Mouse (Mus musculus) intestine, embryonic 15.5 days (tissue): ENCODE data around the gene Zfp768. TPM values are rescaled to one million over a fixed set of nuclear protein-coding genes. Genes with fewer than 3 reads are reported as not detected.

Source experiments
- ATAC-seq: fragments of 200-750 bp; cut with Nextera tagmentation; 2 replicates; pipeline ENCODE4 v1.8.0; 2017; ENCODE audit warnings: moderate TSS enrichment, moderate library complexity
- H3K27ac ChIP-seq: fragments of 300-500 bp; sonication (generic); 2 replicates; pipeline ENCODE4 v1.5.1; 2015; ENCODE audit warnings: mild to moderate bottlenecking, inconsistent platforms
- H3K27me3 ChIP-seq: fragments of 300-500 bp; sonication (generic); replicated peaks from 2 replicates; pipeline ENCODE4 v1.6.1; 2015; ENCODE audit warnings: inconsistent platforms
- H3K36me3 ChIP-seq: fragments of 300-500 bp; sonication (generic); 2 replicates; pipeline ENCODE4 v1.6.1; 2015; ENCODE audit warnings: inconsistent platforms
- H3K4me1 ChIP-seq: fragments of 300-500 bp; sonication (generic); replicated peaks from 2 replicates; pipeline ENCODE4 v1.6.1; 2015; ENCODE audit warnings: inconsistent platforms
- H3K4me2 ChIP-seq: fragments of 300-500 bp; sonication (generic); replicated peaks from 2 replicates; pipeline ENCODE4 v1.6.1; 2015; ENCODE audit warnings: mild to moderate bottlenecking, inconsistent platforms
- H3K4me3 ChIP-seq: fragments of 300-500 bp; sonication (generic); replicated peaks from 2 replicates; pipeline ENCODE4 v1.5.1; 2015; ENCODE audit warnings: inconsistent platforms
- H3K9ac ChIP-seq: fragments of 300-500 bp; sonication (generic); 2 replicates; pipeline ENCODE4 v1.6.1; 2015; ENCODE audit warnings: inconsistent platforms
- H3K9me3 ChIP-seq: fragments of 300-500 bp; sonication (generic); 2 replicates; pipeline ENCODE4 v1.6.1; 2016; ENCODE audit warnings: inconsistent platforms
- WGBS: fragments of 180-500 bp; shearing (Covaris S2); methylation state at CpG from one replicate; pipeline ENCODE4 v1.1.7; 2015; 5-methylcytosine and 5-hydroxymethylcytosine counted together
- polyA plus RNA-seq: library from polyadenylated mRNA; unstranded; fragments of >200 nt; fragmentation: Nextera tagmentation; extraction: Ambion mirVana; gene quantifications from 2 replicates; pipeline ENCODE4 v1.2.1, GENCODE M21; 2015

Gene Zfp768
- polyA plus RNA-seq, 1 experiment from 2014 or later: 18.9 TPM

- H3K27me3 ChIP-seq: no peaks in the 10 kb centered on the region
- H3K9me3 ChIP-seq: no peaks in the 10 kb centered on the region
- no peak overlapping the region for H3K9ac ChIP-seq
- no peaks in the 10 kb centered on the region for H3K36me3 ChIP-seq
- no peak for ATAC-seq
- H3K4me1 ChIP-seq: no peaks in the 10 kb centered on the region
- no peak overlapping the region for H3K4me2 ChIP-seq
- WGBS: 54% methylated on average over 2 of the region's 2 CpGs
- H3K27ac ChIP-seq: no peak overlapping the region
- no peak overlapping the region for H3K4me3 ChIP-seq
Measured at GRCm38 (mm10) chr7:127326685-127327084, 18.7 kb downstream of the Zfp768 start.

GRCm38 (mm10) chr7:127325550-127325949 is 19.8 kb downstream of the Zfp768 start:
- Histone ChIP-seq H3K27me3 (no peaks in the 10 kb centered on the region), H3K4me2 (no peak overlapping the region), H3K9me3 (no peaks in the 10 kb centered on the region), H3K9ac (no peak overlapping the region), H3K4me1 (no peaks in the 10 kb centered on the region), H3K36me3 (no peaks in the 10 kb centered on the region), H3K27ac (no peak overlapping the region), H3K4me3 (no peak overlapping the region)
- no peak for ATAC-seq
- 80% methylated on average over 8 of the region's 8 CpGs for WGBS

- H3K27ac ChIP-seq: no peak overlapping the region
- no peaks in the 10 kb centered on the region for H3K4me1 ChIP-seq
- no peak for ATAC-seq
- H3K4me3 ChIP-seq: no peak overlapping the region
- H3K27me3 ChIP-seq: no peaks in the 10 kb centered on the region
- WGBS: 84% methylated on average over 7 of the region's 7 CpGs
- no peaks in the 10 kb centered on the region for H3K36me3 ChIP-seq
- H3K4me2 ChIP-seq: no peak overlapping the region
- no peaks in the 10 kb centered on the region for H3K9me3 ChIP-seq
- no peak overlapping the region for H3K9ac ChIP-seq
Measured at GRCm38 (mm10) chr7:127324944-127325343, 20.4 kb downstream of the Zfp768 start.

GRCm38 (mm10) chr7:127322085-127322484 is 23.3 kb downstream of the Zfp768 start:
- Histone ChIP-seq H3K9ac (no peak overlapping the region), H3K36me3 (no peaks in the 10 kb centered on the region), H3K4me2 (no peak overlapping the region), H3K27me3 (no peaks in the 10 kb centered on the region), H3K9me3 (no peaks in the 10 kb centered on the region), H3K27ac (no peak overlapping the region), H3K4me3 (no peak overlapping the region), H3K4me1 (no peaks in the 10 kb centered on the region)
- WGBS: 42% methylated on average over 5 of the region's 5 CpGs
- ATAC-seq: no peak

GRCm38 (mm10) chr7:127321106-127321505 is 24.3 kb downstream of the Zfp768 start:
- H3K9me3 ChIP-seq: no peaks in the 10 kb centered on the region
- H3K36me3 ChIP-seq: no peaks in the 10 kb centered on the region
- H3K4me3 ChIP-seq: no peak overlapping the region
- H3K9ac ChIP-seq: no peak overlapping the region
- WGBS: 72% methylated on average over 4 of the region's 4 CpGs
- no peak for ATAC-seq
- no peaks in the 10 kb centered on the region for H3K4me1 ChIP-seq
- H3K27ac ChIP-seq: no peak overlapping the region
- no peaks in the 10 kb centered on the region for H3K27me3 ChIP-seq
- no peak overlapping the region for H3K4me2 ChIP-seq

GRCm38 (mm10) chr7:127313912-127314311 is 31.5 kb downstream of the Zfp768 start:
- no peak overlapping the region for H3K4me3 ChIP-seq
- no peaks in the 10 kb centered on the region for H3K36me3 ChIP-seq
- no peak overlapping the region for H3K9ac ChIP-seq
- ATAC-seq: no peak
- H3K4me1 ChIP-seq: no peaks in the 10 kb centered on the region
- H3K27me3 ChIP-seq: no peaks in the 10 kb centered on the region
- H3K9me3 ChIP-seq: no peaks in the 10 kb centered on the region
- no peak overlapping the region for H3K27ac ChIP-seq
- H3K4me2 ChIP-seq: no peak overlapping the region
- WGBS: 42% methylated on average over 8 of the region's 8 CpGs

- Histone ChIP-seq H3K9me3 (no peaks in the 10 kb centered on the region), H3K27ac (no peak overlapping the region), H3K4me1 (no peaks in the 10 kb centered on the region), H3K36me3 (no peaks in the 10 kb centered on the region), H3K4me2 (no peak overlapping the region), H3K9ac (no peak overlapping the region), H3K27me3 (no peaks in the 10 kb centered on the region), H3K4me3 (no peak overlapping the region)
- no peak for ATAC-seq
- WGBS: 64% methylated on average over 12 of the region's 12 CpGs
Measured at GRCm38 (mm10) chr7:127309951-127310350, 35.4 kb downstream of the Zfp768 start.

- ATAC-seq: peak; percentile 80
- Histone ChIP-seq H3K27me3 (no peaks in the 10 kb centered on the region), H3K27ac (no peak overlapping the region)
Measured at GRCm38 (mm10) chr7:127308887-127309286, 36.5 kb downstream of the Zfp768 start.

GRCm38 (mm10) chr7:127308431-127308830 is 37.0 kb downstream of the Zfp768 start:
- WGBS: 78% methylated on average over 2 of the region's 2 CpGs
- Histone ChIP-seq H3K27ac (no peak overlapping the region), H3K36me3 (no peaks in the 10 kb centered on the region), H3K9me3 (no peaks in the 10 kb centered on the region), H3K4me3 (no peak overlapping the region), H3K27me3 (no peaks in the 10 kb centered on the region), H3K9ac (no peak overlapping the region), H3K4me1 (no peaks in the 10 kb centered on the region), H3K4me2 (no peak overlapping the region)
- ATAC-seq: peak; percentile 81

More at GRCm38 (mm10) chr7:127308887-127309286, 36.5 kb downstream of the Zfp768 start:
- Histone ChIP-seq H3K4me3 (no peak overlapping the region), H3K36me3 (no peaks in the 10 kb centered on the region), H3K4me2 (no peak overlapping the region), H3K9ac (no peak overlapping the region), H3K9me3 (no peaks in the 10 kb centered on the region), H3K4me1 (no peaks in the 10 kb centered on the region)
- 74% methylated on average over 4 of the region's 4 CpGs for WGBS

GRCm38 (mm10) chr7:127297586-127298193 is 47.7 kb downstream of the Zfp768 start:
- no peak overlapping the region for H3K4me3 ChIP-seq

GRCm38 (mm10) chr7:127296786-127297555 is 48.4 kb downstream of the Zfp768 start:
- Histone ChIP-seq H3K27ac (no peak overlapping the region), H3K36me3 (no peaks in the 10 kb centered on the region), H3K4me2 (no peak overlapping the region), H3K4me1 (no peaks in the 10 kb centered on the region), H3K9ac (no peak overlapping the region), H3K9me3 (no peaks in the 10 kb centered on the region), H3K4me3 (no peak overlapping the region), H3K27me3 (no peaks in the 10 kb centered on the region)
- WGBS: 82% methylated on average over 5 of the region's 5 CpGs
- ATAC-seq: no peak

More at GRCm38 (mm10) chr7:127297586-127298193, 47.7 kb downstream of the Zfp768 start:
- 84% methylated on average over 5 of the region's 5 CpGs for WGBS
- H3K27ac ChIP-seq: no peak overlapping the region
- no peak overlapping the region for H3K9ac ChIP-seq
- ATAC-seq: no peak
- no peaks in the 10 kb centered on the region for H3K36me3 ChIP-seq
- H3K4me2 ChIP-seq: no peak overlapping the region
- no peaks in the 10 kb centered on the region for H3K4me1 ChIP-seq
- no peaks in the 10 kb centered on the region for H3K9me3 ChIP-seq
- no peaks in the 10 kb centered on the region for H3K27me3 ChIP-seq

GRCm38 (mm10) chr7:127296098-127296497 is 49.3 kb downstream of the Zfp768 start, which contains the start of gene Itgal:
Gene Itgal, plus strand, starts transcription at chr7:127296260.
- H3K36me3 ChIP-seq: no peaks in the 10 kb centered on the region
- no peak for ATAC-seq
- H3K9me3 ChIP-seq: no peaks in the 10 kb centered on the region
- H3K27me3 ChIP-seq: no peaks in the 10 kb centered on the region
- 77% methylated on average over 11 of the region's 11 CpGs for WGBS
- H3K9ac ChIP-seq: no peak within 1 kb of the TSS
- no peak within 1 kb of the TSS for H3K4me3 ChIP-seq
- no peak within 1 kb of the TSS for H3K27ac ChIP-seq
- H3K4me2 ChIP-seq: no peak within 1 kb of the TSS
- H3K4me1 ChIP-seq: no peaks in the 10 kb centered on the region
